Mouse (Mus musculus) megakaryocyte progenitor cell, adult 5-6 weeks (primary cell): ENCODE data around the gene Gm21974. TPM values are rescaled to one million over a fixed set of nuclear protein-coding genes. Genes with fewer than 3 reads are reported as not detected.
"Not testable (repeated sequence)": the region's sequence is repeated elsewhere in the genome, so short reads cannot be mapped to it uniquely, and the experiment has no call there.

Source experiments
- ATAC-seq: replicated peaks from 2 replicates; pipeline ENCODE4 v1.8.0; 2016; ENCODE audit warnings: mild to moderate bottlenecking, moderate TSS enrichment, inconsistent platforms; ENCODE audit not compliant: poor library complexity
- total RNA-seq, 2 experiments: library from RNA; stranded (forward) in 1 of 2; stranded (reverse) in 1 of 2; fragments of 157-497, 149-512 nt in 1 of 2; fragments of 200-1000 nt in 1 of 2; gene quantifications; 2 replicates each; pipeline versions ENCODE4 v1.2.3 to v1.2.4; 2015 to 2017

Gene Gm21974
- total RNA-seq, 2 experiments from 2014 or later: not detected

DNA sequence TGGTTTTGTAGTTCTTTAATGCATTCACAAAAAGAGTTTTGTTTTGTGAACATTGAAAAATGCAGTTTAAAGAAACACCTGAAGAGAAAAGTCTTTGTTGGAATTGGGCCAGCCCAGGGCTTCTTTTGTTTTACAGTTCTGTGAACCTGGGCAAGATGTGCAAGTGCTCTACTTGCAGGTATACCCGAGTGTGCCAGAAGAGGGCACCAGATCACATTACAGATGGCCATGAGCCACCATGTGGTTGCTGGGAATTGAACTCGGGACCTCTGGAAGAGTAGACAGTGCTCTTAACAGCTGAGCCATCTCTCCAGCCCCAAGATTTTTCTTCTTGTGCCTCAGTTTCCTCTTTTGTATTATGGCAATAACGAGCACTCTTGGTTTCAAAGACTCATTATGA is 22.9 kb upstream of the Gm21974 start:
- ATAC-seq: peak; percentile 47; the same call in 1 of the 2 replicates

DNA sequence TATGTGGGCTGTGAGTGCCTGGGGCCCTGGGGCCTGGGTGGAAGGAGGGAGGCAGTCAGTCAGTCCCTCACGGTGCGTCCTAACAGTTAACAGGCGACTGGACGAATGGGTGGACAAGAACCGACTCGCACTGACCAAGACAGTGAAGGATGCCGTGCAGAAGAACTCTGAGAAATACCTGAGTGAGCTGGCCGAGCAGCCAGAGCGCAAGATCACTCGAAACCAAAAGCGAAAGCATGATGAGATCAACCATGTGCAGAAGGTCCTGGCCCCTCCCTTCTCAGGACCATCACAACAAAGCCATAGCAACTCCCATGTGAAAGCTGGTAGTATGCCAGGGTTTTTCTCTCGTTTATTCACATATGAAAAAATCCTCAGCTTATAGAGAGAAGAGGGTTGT is 20.0 kb upstream of the Gm21974 start:
- ATAC-seq: no peak

DNA sequence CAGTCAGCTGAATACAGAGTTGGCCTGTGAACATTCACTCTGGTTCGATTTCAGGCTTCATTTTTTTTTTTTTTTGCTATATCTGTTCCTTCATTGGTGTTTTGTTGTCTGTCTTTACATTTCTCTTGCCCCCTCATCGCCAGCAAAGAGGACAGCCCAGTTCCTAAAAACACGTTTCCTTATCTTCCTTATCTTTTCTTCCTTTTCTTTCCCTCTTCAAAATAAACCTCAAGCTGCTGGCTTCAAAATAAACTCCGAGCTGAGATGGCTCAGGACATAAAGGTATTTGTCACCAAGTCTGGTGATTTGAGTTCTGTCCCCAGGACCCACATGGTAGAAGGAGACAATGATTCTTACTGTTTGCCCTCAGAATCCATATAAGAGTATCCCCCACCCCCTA is 17.7 kb upstream of the Gm21974 start:
- no peak for ATAC-seq

DNA sequence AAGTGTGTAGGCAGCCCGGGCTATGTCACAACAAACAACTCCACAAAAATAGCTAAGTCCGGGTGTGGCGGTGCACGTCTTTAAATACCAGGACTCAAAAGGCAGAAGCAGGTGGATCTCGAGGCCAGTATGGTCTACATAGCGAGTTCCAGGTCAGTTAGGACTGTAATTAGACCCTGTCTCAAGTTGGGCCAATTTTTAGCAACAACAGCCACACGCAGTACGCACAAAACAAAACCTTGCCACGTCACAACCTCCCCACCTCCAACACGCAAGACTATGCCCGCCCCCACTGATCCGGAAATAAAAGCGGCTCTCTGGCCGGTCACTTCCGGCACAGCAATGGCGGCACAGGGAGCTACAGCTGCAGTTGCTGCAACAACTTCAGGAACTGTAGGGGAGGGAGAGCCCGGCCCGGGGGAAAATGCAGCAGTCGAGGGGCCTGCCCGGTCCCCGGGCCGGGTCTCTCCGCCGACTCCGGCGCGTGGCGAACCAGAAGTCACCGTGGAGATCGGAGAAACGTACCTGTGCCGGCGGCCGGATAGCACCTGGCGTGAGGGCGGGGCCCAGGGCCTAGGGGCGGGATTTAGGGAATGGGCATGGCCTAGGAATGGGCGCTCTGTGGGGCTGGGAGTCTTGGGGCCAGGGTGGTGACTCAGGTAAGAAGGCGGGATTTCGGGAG is 17.1 kb upstream of the Gm21974 start, which contains the start of gene Kat8:
Kat8 (plus strand) TSS at position 327 of the 682 bp plus-strand sequence.
- ATAC-seq: peak; percentile 98

DNA sequence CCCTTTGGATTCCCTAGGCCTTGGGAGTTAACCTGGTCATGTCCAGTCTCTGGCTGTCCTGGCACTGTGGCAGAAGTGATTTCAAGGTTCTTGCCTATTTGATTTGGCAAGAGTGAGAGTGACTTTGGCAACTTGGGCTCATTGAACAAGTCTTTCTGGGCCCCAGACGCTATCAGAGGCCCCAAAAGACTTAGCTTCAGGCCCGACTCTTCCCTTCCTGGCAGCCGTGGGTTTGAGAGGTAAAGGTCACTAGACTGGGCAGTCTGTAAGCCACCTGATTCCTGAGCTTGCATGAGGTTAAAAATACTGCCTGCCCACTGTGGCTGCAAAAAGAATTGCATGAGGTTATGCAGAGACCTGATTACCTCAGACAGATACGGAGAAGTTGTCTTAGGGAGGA is 13.4 kb upstream of the Gm21974 start:
- ATAC-seq: no peak

DNA sequence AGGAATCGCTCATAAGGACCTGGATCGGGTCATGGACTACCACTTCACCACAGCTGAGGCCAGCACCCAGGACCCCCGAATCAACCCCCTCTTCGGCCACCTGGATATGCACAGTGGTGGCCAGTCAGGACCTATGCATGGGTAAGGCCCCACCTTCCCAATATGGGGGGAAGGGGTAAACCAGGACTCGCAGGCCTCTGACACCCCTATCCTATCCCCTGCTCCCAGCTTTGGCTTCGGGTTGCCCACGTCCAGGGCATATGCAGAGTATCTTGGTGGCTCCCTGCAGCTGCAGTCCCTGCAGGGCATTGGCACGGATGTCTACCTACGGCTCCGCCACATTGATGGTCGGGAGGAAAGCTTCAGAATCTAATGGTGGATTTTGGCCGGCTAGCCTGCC is 12.7 kb upstream of the Gm21974 start:
- ATAC-seq: no peak

DNA sequence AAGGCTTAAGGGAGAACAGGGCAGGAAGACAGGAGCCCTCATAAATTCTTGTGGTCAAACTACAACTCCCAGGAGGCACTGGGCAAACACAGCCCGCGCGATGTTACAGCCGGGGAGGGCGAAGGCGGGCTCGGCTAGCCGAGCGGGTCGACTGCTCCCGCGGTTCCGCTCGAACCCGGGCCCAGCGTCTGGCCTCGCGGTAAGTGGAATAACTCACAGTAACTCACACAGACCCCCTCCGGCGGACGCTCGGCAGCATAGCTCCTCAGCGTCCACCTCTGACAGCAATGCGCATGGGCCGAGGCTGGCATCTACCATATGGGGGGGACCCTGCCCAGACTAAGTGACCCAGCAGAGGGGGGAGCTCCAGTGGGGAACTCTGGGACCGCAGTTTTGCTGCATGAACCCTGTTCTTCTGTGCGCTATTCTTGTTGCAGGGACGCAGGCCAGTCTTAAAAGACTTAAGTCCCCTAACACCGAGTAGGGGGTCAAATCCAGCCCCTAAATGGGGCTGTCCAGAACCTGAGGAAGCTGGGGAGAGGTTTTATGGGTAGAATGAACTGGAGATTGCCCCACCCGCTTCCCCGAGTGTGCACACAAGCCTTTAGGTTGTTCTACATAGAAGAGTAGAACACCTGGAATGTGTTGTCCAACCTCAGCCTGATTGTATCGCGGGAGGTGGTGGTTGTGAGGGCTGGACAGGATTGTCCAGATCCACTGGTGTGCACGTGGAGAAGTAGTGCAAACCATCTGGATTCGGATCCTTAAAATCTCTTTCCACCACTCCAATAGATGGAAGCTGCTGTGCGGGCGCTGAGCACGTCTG is 8.9 kb upstream of the Gm21974 start, which contains the start of gene Bckdk:
Bckdk (plus strand) TSS at position 112 of the 826 bp plus-strand sequence.
- peak; percentile 86 for ATAC-seq

DNA sequence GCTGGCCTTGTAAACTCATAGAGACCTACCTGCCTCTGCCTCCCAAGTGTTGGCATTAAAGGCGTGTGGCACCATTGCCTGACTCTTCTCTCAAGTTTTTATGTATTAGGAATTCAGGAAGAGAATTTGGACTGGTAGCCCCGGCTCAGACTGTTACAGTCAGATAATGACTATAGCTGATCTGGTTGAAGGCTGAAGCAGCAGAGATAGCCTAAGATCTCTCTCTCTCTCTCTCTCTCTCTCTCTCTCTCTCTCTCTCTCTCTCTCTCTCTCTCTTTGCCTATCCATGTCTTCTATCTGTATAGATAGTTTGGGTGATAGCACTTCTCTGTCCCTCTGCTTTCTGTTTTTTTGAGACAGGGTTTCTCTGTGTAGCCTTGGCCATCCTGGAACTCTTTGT is 6.5 kb upstream of the Gm21974 start:
- no peak for ATAC-seq

DNA sequence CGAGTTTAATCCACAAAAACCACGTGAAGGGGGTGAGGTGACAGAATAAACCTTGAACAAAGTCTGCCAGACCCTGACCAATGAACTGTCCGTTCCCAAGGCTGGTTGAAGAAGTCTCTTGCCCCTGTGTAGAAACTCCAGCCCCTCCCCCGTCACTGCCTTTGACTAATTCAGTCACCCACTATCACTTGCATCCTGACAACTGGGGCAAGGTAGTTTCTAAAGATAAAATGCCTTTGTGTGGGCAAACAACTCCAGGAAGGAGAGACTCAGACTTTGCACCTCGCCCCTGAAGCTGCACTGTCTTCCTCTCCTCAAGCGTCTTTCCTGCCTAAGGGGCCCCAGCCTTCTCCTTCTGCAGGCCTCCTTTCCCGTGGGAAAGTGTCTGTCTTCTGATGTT is 4.7 kb upstream of the Gm21974 start:
- no peak for ATAC-seq

DNA sequence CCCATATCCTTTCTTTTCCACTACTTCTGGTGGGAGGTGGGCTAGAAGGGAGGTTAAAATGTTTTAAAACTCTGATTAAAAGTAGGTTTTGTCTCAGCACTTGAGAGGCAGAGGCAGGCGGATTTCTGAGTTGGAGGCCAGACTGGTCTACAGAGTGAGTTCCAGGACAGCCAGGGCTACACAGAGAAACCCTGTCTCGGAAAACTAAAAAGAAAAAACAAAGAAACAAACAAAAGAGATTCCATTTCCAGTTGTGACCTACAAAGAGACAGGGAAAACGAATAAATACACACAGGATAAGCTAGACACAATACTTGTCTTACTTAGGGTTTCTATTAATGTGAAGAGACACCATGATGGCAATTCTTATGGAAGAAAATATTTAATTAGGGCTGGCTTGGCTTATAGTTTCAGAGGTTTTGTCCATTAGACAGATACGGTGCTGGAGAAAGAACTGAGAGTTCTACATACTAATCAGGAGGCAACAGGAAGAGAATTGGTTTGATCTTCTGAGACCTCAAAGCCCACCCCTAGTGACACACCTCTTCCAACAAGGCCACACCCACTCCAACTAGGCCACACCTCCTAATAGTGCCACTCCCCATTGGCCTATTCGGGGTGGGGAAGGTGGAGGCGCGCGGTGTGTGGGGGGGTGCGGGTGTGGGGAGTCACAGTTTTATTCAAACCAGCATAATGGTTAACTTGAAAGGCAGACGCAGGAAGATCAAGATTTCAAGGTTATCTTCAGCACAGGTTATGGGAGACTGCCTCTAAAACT is 3.1 kb upstream of the Gm21974 start:
- no peak for ATAC-seq

DNA sequence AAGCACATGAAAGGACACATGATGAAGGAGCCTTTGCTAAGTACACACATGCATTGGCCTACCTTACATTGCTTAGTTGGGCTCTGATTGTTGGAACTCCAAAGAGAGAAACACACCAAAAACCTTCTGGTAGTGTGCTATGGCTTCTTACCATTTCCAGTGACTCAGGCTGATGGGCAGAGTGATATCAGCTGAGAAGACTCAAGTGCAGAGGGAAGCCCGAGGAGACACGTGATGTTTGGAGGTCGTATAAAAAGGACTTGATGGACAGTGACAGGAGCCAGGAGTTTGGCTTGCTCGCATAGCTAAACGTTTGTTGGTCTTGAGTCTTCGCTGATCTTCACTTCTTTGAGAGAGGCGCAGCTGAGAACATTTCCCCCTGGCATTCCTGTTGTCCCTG is 2.3 kb upstream of the Gm21974 start:
- no peak for ATAC-seq

DNA sequence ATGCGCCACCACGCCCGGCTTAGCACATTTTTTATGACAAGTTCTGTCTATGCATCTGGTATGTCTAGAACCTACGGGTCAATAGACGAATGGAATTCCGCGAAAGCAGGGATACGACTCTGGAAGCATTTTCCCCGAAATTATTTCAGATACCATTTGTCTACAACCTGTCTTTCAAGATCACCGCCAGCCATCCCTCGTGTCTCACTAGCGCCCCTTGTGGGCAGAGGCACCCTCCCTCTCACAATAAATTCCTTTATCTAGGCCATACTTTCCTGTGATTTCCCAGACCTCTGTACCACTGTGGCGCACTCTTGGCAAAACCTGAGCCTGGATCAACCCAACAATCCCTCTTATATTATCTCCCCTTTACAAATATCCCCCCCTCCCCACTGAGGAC is 1.1 kb upstream of the Gm21974 start:
- ATAC-seq: peak; percentile 43

DNA sequence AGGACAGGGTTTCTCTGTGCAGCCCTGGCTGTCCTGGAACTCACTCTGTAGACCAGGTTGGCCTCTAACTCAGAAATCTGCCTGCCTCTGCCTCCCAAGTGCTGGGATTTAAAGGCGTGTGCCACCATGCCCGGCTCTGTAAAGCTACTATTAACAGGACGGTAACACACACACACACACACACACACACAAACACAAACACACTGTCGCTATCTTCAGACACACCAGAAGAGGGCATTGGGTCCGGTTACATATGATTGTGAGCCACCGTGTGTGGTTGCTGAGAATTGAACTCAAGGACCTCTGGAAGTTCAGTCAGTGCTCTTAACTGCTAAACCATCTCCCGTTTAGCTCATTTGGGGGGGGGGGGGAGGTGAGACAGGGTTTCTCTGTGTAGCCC is 637 bp upstream of the Gm21974 start:
- ATAC-seq: not testable (repeated sequence)

DNA sequence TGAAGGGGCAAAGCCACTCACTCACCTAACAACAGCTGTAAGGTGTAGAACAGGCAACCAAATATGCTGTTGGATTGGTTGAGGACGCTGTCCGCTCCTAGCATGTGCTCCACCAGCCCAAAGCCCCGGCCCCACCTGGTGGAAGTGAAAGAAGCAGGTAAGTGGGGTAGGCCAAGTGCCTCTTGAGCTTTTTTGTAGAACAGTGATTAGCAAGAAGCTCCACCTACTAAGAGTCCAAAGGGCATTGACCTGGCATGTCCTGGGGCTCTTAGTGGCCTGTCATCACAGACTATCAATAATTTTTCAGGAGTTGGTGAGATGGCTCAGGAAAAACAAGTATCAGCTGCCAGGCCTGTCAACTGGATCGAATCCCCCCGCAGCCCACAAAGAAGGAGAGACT is 774 bp downstream of the Gm21974 start:
- no peak for ATAC-seq

DNA sequence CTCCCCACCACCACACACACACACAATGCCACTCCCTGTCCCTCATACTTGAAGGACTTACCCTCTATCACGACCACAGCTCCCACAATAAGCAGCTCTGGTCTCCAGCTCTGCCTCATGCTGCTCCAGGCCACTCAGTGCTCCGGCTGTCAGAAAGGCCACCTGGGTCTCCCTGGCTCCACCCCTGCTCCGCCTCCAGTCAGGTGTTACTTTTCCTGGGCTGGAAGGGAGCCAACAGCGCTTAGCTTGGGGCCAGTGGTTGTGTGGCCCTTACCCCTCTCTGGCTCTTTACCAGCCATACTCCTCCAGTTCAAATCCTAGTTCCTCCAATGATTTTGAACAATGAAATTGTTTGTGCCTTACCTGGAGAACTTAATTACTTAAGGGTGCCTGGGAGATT is 4.5 kb downstream of the Gm21974 start, which contains the start of gene Prss53:
Prss53 (minus strand) TSS at position 173 of the 400 bp plus-strand sequence.
- ATAC-seq: no peak

DNA sequence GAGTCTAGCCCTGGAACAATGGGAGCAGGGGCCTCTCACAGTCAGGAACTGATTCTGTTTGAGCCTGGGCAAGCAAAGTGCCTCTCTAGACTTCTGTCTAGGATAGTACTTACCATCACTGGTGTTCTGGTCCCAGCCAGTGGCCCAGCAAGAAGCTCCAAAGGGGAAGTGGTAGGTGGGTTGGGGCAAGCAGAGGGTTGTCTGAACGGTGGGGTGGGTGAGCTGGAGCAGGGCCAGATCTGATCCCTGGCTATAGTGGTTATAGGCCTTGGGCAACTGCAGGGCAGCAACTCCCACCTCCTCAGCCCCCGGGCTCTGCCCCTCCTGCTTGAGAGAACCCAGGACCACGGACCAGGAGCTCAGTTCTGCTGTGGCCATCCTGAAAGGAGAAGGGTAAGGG is 6.4 kb downstream of the Gm21974 start:
- ATAC-seq: peak; percentile 43; the same call in 1 of the 2 replicates

DNA sequence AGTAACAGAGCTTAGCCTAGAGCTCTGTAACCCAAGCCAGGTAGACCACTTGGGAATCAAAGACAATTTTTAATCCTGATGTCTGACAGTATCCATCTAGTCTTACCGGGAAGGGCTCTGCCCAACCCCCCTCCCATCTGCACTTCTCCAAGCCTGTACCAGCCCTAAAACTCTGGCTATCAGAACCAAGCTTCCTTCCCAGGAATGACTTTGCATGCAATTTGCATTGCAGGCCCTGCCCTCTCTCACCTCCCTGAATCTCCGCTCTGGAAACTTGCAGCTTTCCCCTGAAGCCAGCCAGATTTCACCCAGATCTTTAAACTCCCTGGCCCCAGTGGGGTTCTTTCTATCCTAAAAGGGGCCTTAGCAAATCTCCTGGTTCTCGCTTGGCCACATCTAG is 7.5 kb downstream of the Gm21974 start:
- no peak for ATAC-seq

DNA sequence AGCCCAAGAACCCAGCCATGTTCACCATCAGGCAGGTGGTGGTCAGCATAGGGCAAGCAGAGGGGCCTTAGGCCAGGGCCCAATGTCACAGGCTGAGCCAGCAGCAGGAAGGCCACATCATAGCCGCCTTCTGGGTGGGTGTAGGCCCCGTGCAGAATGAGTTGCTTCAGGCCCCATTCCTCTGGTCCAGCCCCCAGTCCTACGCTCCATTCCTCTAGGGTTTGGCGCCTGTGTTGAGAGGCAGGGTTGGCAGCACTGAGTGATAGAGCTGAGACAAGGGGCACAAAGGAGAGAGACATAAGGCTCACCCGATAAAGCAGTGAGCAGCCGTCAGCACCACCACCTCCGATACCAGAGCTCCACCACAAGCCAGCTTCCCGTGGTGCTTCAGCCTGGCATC is 8.1 kb downstream of the Gm21974 start:
- ATAC-seq: no peak

DNA sequence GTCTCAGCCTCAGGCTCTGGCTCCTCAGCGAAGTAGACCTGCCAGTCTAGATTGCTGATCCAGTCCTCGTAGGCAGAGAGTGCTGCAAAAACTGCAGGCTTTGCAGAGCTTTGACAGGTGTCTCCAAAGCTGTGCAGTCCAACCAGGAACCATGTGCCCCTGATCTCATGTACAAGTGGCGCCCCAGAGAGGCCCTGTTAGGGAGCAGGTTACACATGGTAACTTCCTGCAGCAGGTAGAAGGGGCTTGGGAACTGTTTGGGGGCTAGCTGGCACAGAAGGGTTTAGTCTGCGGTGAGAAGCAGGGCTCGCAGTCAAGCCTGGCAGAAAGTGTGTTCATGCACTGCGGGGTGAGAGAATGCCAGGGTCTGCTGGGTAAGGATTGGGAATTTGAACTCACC is 8.7 kb downstream of the Gm21974 start:
- ATAC-seq: no peak

DNA sequence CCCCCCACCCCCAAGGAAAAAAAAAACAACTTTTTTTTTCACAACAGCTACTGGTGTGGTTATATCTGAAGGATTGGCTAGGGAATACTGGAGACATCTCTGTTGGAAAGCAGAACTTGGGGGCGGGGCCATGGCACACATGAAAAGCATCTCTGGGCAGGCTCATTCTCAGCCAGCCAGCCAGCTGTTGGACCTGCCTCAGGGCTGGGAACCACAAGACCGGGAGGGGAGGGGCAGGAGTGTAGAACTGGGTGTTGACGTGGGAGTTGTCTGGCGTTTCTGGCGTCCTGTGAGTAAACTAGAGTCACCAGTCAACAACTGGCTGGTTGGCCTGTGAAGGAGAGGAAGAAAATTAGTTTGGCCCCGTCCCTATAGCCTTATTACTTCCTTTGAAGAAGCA is 9.3 kb downstream of the Gm21974 start:
- ATAC-seq: peak; percentile 49; the same call in 1 of the 2 replicates

DNA sequence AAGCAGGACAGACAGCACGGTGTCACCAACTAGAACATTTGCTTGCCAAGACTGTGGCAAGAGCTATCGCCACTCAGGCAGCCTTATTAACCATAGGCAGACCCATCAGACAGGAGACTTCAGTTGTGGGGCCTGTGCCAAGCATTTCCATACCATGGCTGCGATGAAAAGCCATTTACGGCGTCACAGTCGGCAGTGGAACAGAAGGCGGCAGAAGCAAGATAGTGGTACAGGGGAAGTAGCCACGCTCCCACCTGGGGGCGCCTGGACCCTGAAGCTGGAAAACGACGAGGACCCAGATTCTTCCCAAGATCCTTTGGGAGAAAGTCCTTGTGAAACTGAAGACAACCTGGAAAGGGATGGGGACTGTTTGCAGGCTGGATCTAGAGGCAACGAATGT is 14.8 kb downstream of the Gm21974 start:
- ATAC-seq: no peak
